Mouse (Mus musculus) liver, embryonic 13.5 days (tissue): ENCODE measurements at regions not wholly inside any gene's neighbourhood (a gene's known extent, or its start where the extent isn't known, plus 50 kb on each side); places are given as distances from the start of the nearest gene placed in this dataset.

Experiments used
- ATAC-seq: fragments of 200-750 bp; cut with Nextera tagmentation; 2 replicates; pipeline ENCODE4 v1.8.0; 2017; ENCODE audit warnings: low read depth, mild to moderate bottlenecking, moderate number of reproducible peaks, moderate library complexity
- DNase-seq: peaks from one replicate; pipeline ENCODE4 v3.0.0; 2022
- H3K27ac ChIP-seq: fragments of 300-500 bp; sonication (generic); 2 replicates; pipeline ENCODE4 v1.5.1; 2015; ENCODE audit warnings: moderate library complexity, mild to moderate bottlenecking, inconsistent platforms
- H3K27me3 ChIP-seq: fragments of 300-500 bp; sonication (generic); 2 replicates; pipeline ENCODE4 v1.6.1; 2015; ENCODE audit warnings: mild to moderate bottlenecking, inconsistent platforms
- H3K36me3 ChIP-seq: fragments of 300-500 bp; sonication (generic); 2 replicates; pipeline ENCODE4 v1.6.1; 2015; ENCODE audit warnings: mild to moderate bottlenecking, inconsistent platforms
- H3K4me1 ChIP-seq: fragments of 300-500 bp; sonication (generic); replicated peaks from 2 replicates; pipeline ENCODE4 v1.6.1; 2015; ENCODE audit warnings: inconsistent platforms
- H3K4me2 ChIP-seq: fragments of 300-500 bp; sonication (generic); 2 replicates; pipeline ENCODE4 v1.6.1; 2015; ENCODE audit warnings: inconsistent platforms, mild to moderate bottlenecking, moderate library complexity
- H3K4me3 ChIP-seq: fragments of 300-500 bp; sonication (generic); replicated peaks from 2 replicates; pipeline ENCODE4 v1.5.1; 2015; ENCODE audit warnings: mild to moderate bottlenecking, inconsistent platforms
- H3K9ac ChIP-seq: fragments of 300-500 bp; sonication (generic); 2 replicates; pipeline ENCODE4 v1.6.1; 2015; ENCODE audit warnings: mild to moderate bottlenecking, inconsistent platforms
- H3K9me3 ChIP-seq: fragments of 300-500 bp; sonication (generic); replicated peaks from 2 replicates; pipeline ENCODE4 v1.6.1; 2016; ENCODE audit warnings: inconsistent platforms
- WGBS: fragments of 180-500 bp; shearing (Covaris S2); methylation state at CpG from one replicate; pipeline ENCODE4 v1.1.7; 2015; ENCODE audit not compliant: insufficient replicate concordance; 5-methylcytosine and 5-hydroxymethylcytosine counted together

DNA sequence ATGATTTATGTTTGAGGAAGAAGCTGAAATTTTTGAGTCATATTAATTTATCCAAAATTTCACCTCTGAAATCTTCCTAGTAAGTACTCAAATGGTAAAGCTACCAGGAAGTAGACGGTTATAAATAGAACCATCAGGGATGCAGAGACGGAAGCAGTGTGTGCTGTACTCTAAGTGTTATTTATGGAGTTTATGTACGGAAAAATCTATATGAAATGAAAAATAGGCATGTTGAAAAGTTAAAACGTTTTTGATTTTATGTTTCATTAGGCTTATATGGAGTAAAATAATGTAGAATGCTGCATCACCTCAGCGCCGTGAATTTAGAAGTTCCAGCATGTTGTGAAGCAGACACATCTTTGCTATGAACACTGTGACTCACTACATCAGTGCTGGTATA lies 149.1 kb upstream of the Cypt12 start:
- H3K9ac ChIP-seq, result no peak overlapping the region
- DNase-seq (no peak), ATAC-seq (no peak)
- H3K4me3 ChIP-seq, result no peak overlapping the region
- no peaks in the 10 kb centered on the region for H3K9me3 ChIP-seq
- peaks cover 32% of the 10 kb centered on the region for H3K27me3 ChIP-seq
- no peak overlapping the region for H3K4me2 ChIP-seq
- no peaks in the 10 kb centered on the region for H3K36me3 ChIP-seq
- H3K4me1 ChIP-seq, result no peaks in the 10 kb centered on the region
- H3K27ac ChIP-seq, result no peak overlapping the region
- WGBS, result 27% methylated on average over 6 of the region's 6 CpGs

DNA sequence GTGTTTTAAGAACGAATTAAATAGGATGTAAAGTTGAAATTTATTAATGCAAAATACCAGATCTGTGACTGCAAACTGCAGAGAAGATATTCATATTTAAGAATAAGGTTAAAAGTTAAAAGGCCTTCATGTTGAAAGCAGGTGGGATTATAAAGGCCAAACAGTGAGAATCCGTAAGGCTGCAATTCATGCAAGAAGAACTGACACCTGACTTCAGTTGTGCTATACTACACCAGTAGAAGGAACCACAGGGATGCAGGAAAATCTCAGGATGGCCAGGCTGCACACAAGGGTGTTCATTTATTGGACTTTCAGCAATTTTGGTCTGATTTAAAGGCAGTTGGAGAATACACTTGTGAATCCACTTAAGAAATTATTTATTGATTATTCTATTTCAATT lies 147.4 kb upstream of the Cypt12 start:
- peaks cover 15% of the 10 kb centered on the region for H3K27me3 ChIP-seq
- no peaks in the 10 kb centered on the region for H3K4me1 ChIP-seq
- H3K4me2 ChIP-seq, result no peak overlapping the region
- DNase-seq (no peak), ATAC-seq (no peak)
- 56% methylated on average over 2 of the region's 2 CpGs for WGBS
- no peaks in the 10 kb centered on the region for H3K9me3 ChIP-seq
- H3K9ac ChIP-seq, result no peak overlapping the region
- no peak overlapping the region for H3K4me3 ChIP-seq
- H3K36me3 ChIP-seq, result no peaks in the 10 kb centered on the region
- H3K27ac ChIP-seq, result no peak overlapping the region

DNA sequence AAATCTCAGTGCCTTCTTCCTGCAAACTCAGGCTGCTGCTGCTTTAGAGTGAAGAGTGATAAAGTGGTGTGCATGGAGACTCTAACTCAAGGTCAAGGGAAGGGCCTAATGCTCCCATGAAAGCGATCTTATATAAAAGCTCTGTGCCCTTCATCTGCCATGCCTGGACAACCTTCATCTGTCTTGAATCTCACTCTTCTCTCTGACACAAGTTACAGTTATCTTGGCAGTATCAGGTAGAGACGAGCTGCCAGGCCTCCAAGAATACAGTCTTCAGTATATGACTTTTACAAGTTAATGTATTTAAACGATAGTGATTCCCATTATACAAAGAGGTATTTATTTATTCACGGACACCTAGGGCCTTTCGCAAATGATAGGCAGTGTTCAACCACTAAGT lies 146.7 kb upstream of the Cypt12 start:
- Histone ChIP-seq H3K9me3 (no peaks in the 10 kb centered on the region), H3K9ac (no peak overlapping the region), H3K36me3 (no peaks in the 10 kb centered on the region), H3K4me2 (no peak overlapping the region), H3K27ac (no peak overlapping the region), H3K27me3 (peaks cover 8% of the 10 kb centered on the region), H3K4me1 (no peaks in the 10 kb centered on the region), H3K4me3 (no peak overlapping the region)
- DNase-seq, result no peak
- WGBS, result 64% methylated on average over 5 of the region's 5 CpGs
- no peak for ATAC-seq

DNA sequence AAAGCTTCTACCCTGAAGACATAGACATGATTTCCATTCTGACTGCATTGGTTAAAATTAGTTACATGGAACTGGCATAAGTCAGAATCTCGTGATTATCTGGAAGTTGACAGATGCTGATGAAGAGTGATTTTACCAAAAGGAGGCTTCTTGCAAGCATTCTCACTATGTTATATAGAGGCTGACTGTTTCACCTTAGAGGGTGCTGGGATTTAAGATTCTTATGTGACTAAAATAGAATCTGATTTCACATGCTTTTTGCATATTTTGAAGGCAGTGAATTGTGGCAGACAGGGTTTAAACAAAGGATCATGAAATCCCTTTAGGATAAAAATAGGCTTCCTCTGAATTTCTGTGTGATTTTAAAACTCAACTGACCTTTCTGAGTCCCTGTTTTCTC lies 143.0 kb upstream of the Cypt12 start:
- ATAC-seq, result no peak

DNA sequence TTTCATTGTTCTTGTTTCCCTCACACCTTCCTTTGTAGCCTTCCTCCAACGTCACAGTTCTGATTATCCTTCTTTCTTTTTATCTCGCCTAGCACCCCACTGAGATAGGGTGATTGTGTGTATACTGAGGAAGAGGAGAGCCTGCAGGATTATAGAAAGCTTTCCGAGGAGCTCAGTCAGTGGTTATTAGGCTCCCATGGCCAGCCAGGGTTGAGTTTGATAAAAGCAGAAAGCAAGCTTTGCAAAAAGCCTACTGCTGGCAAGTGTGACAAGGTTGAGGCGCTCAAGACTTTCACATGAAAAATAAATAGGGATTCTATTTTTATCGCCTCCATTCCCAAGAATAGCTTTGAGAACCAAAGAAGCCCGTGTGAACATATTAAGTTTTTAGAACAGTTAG lies 136.9 kb upstream of the Cypt12 start:
- no peaks in the 10 kb centered on the region for H3K36me3 ChIP-seq
- no peaks in the 10 kb centered on the region for H3K27me3 ChIP-seq
- ATAC-seq (no peak), DNase-seq (no peak)
- no peak overlapping the region for H3K27ac ChIP-seq
- H3K9me3 ChIP-seq, result no peaks in the 10 kb centered on the region
- H3K4me2 ChIP-seq, result no peak overlapping the region
- H3K9ac ChIP-seq, result no peak overlapping the region
- H3K4me1 ChIP-seq, result no peaks in the 10 kb centered on the region
- 46% methylated on average over 6 of the region's 6 CpGs for WGBS
- no peak overlapping the region for H3K4me3 ChIP-seq

More for the DNA sequence above, 143.0 kb upstream of the Cypt12 start:
- H3K4me3 ChIP-seq, result no peak overlapping the region
- H3K36me3 ChIP-seq, result no peaks in the 10 kb centered on the region
- no peak overlapping the region for H3K9ac ChIP-seq
- H3K27me3 ChIP-seq, result no peaks in the 10 kb centered on the region
- H3K4me2 ChIP-seq, result no peak overlapping the region
- 36% methylated on average over 1 of the region's 1 CpGs for WGBS
- no peak overlapping the region for H3K27ac ChIP-seq
- no peak for DNase-seq
- no peaks in the 10 kb centered on the region for H3K9me3 ChIP-seq
- no peaks in the 10 kb centered on the region for H3K4me1 ChIP-seq

DNA sequence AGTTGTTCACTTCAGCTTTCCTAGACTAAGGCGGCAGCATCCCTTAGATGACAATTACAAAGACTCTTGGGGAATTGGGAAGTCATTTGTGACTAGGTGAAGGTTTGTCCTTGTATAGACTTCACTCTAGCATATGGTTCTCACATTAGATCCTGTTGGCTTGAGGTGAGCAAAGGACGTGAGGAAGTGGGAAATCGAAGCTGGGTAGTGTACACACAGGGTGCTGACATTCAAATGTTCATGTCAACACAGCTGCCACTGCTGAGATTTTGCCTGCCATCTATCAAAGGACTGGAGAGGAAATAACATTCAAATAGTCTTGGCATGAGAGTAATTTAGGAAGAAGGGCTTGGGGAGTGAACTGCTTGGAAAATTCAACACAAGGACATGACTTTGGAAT lies 124.0 kb upstream of the Cypt12 start:
- no peaks in the 10 kb centered on the region for H3K9me3 ChIP-seq
- no peak overlapping the region for H3K9ac ChIP-seq
- H3K27me3 ChIP-seq, result no peaks in the 10 kb centered on the region
- WGBS, result 35% methylated on average over 3 of the region's 3 CpGs
- ATAC-seq, result no peak
- H3K4me2 ChIP-seq, result no peak overlapping the region
- H3K36me3 ChIP-seq, result no peaks in the 10 kb centered on the region
- no peaks in the 10 kb centered on the region for H3K4me1 ChIP-seq
- H3K4me3 ChIP-seq, result no peak overlapping the region
- no peak overlapping the region for H3K27ac ChIP-seq
- no peak for DNase-seq

DNA sequence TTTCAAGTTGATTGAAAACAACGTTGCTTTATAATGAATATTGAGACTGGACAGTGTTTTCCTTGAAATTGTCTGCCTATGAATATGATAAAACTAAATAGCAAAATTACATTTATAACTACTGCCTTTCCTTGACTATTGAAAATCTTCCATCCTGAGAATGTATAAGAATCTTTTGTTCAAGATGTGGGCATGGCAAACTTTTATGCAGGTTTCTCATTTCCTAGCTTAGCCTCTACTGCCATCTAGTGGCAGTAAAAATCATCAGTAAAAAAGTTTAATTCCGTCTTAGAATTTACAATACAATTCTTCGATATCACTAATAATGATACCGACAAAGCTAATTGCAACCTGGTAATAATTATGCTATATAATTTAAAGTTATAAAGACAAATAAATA lies 123.5 kb upstream of the Cypt12 start:
- Histone ChIP-seq H3K36me3 (no peaks in the 10 kb centered on the region), H3K9me3 (no peaks in the 10 kb centered on the region), H3K9ac (no peak overlapping the region), H3K4me2 (no peak overlapping the region), H3K27ac (no peak overlapping the region), H3K4me1 (no peaks in the 10 kb centered on the region), H3K4me3 (no peak overlapping the region), H3K27me3 (no peaks in the 10 kb centered on the region)
- 41% methylated on average over 4 of the region's 4 CpGs for WGBS
- no peak for ATAC-seq
- no peak for DNase-seq

DNA sequence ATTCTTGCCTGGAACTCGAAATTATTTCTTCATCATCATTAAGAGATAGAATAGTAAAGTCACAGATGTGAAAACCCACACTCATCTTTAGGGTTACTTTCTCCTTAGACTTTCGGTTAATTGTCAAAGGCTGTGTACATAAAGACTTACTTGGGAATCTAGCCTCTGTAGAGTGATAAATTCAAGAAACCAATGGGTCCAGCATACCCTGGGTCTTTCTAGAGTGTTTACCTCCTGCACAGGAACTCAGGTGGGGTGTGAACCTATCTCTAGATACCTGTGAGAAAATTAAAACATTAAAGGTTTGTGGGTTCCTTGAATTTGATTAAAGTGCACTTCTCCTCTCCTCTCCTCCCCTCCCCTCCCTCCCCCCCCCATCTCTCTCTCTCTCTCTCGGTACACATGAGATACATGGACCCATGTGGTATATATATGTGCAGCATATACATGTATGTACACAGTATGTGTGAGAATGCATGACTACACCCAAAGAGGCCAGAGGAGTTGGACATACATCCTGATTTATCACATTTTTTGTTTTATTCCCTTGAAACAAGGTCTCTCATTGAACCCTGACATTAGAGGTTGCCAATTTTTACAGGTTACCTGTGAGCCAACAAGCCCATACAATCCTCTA lies 122.8 kb upstream of the Cypt12 start:
- H3K9ac ChIP-seq, result no peak overlapping the region
- DNase-seq, result no peak
- WGBS, result 37% methylated on average over 3 of the region's 3 CpGs
- H3K4me1 ChIP-seq, result no peaks in the 10 kb centered on the region
- ATAC-seq, result no peak
- no peak overlapping the region for H3K4me2 ChIP-seq
- no peaks in the 10 kb centered on the region for H3K27me3 ChIP-seq
- no peak overlapping the region for H3K4me3 ChIP-seq
- no peak overlapping the region for H3K27ac ChIP-seq
- no peaks in the 10 kb centered on the region for H3K36me3 ChIP-seq
- no peaks in the 10 kb centered on the region for H3K9me3 ChIP-seq

- no peak overlapping the region for H3K27ac ChIP-seq
- 22% methylated on average over 1 of the region's 1 CpGs for WGBS
- no peak for ATAC-seq
- no peak overlapping the region for H3K4me3 ChIP-seq
- H3K9me3 ChIP-seq, result no peaks in the 10 kb centered on the region
- no peak overlapping the region for H3K9ac ChIP-seq
- H3K4me2 ChIP-seq, result no peak overlapping the region
- no peaks in the 10 kb centered on the region for H3K27me3 ChIP-seq
- no peak for DNase-seq
- no peaks in the 10 kb centered on the region for H3K4me1 ChIP-seq
- H3K36me3 ChIP-seq, result no peaks in the 10 kb centered on the region
Observed at GRCm38 (mm10) chr3:17834706-17835105, 113.5 kb upstream of the Cypt12 start.

DNA sequence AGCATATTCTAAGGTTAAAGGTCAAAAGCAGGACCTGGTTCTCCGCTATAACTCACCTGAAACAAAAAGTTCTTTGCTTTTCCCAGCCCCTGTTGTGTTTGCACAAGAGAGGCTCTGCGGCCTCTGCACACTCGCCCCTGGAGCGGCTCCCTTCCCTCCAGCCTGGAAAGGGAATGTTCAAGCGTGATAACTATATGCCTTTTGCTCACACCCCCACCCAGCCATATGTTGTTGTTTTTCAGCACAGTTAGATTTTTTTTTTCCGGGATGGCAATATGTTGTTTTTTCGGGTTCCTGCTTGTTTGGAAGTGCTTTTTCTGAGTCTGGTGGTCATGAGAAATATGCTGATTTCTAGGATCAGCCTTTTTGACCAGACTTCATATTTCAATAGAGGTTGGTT lies 100.6 kb upstream of the Cypt12 start:
- WGBS, result 61% methylated on average over 7 of the region's 7 CpGs

GRCm38 (mm10) chr3:17848181-17848580 lies 100.0 kb upstream of the Cypt12 start:
- Histone ChIP-seq H3K27me3 (no peaks in the 10 kb centered on the region), H3K27ac (no peak overlapping the region), H3K9ac (no peak overlapping the region), H3K36me3 (no peaks in the 10 kb centered on the region), H3K4me1 (no peaks in the 10 kb centered on the region), H3K9me3 (no peaks in the 10 kb centered on the region), H3K4me2 (no peak overlapping the region), H3K4me3 (no peak overlapping the region)
- ATAC-seq (no peak), DNase-seq (no peak)

More for the DNA sequence above, 100.6 kb upstream of the Cypt12 start:
- Histone ChIP-seq H3K4me2 (no peak overlapping the region), H3K36me3 (no peaks in the 10 kb centered on the region), H3K4me3 (no peak overlapping the region), H3K9me3 (no peaks in the 10 kb centered on the region), H3K9ac (no peak overlapping the region), H3K27me3 (no peaks in the 10 kb centered on the region), H3K4me1 (no peaks in the 10 kb centered on the region), H3K27ac (no peak overlapping the region)
- ATAC-seq (no peak), DNase-seq (no peak)

GRCm38 (mm10) chr3:17862367-17862766 lies 85.8 kb upstream of the Cypt12 start:
- ATAC-seq (no peak), DNase-seq (no peak)
- Histone ChIP-seq H3K27ac (no peak overlapping the region), H3K9me3 (no peaks in the 10 kb centered on the region), H3K9ac (no peak overlapping the region), H3K4me2 (no peak overlapping the region), H3K4me3 (no peak overlapping the region), H3K4me1 (no peaks in the 10 kb centered on the region), H3K36me3 (no peaks in the 10 kb centered on the region), H3K27me3 (no peaks in the 10 kb centered on the region)
- 60% methylated on average over 3 of the region's 3 CpGs for WGBS
